Mouse (Mus musculus) embryonic facial prominence, embryonic 11.5 days (tissue): ENCODE results near the gene Plp1. TPM values are rescaled to one million over a fixed set of nuclear protein-coding genes. Genes with fewer than 3 reads are reported as not detected.
A peak's percentile ranks its signal among the peaks of the same experiment; 100 is the strongest.

Source experiments
- ATAC-seq: fragments of 200-750 bp; cut with Nextera tagmentation; replicated peaks from 2 replicates; pipeline ENCODE4 v1.8.0; 2017; ENCODE audit warnings: low read depth; ENCODE audit not compliant: insufficient number of reproducible peaks, low FRiP score, low TSS enrichment
- DNase-seq: peaks from one replicate; pipeline ENCODE4 v3.0.0-alpha.2; 2015; ENCODE audit warnings: low spot score
- H3K27ac ChIP-seq: fragments of 300-500 bp; sonication (generic); replicated peaks from 2 replicates; pipeline ENCODE4 v1.5.1; 2014; ENCODE audit warnings: mild to moderate bottlenecking, low read depth, low read length, control low read depth
- H3K27me3 ChIP-seq: fragments of 300-500 bp; sonication (generic); 2 replicates; pipeline ENCODE4 v1.6.1; 2014; ENCODE audit warnings: mild to moderate bottlenecking, low read length, moderate library complexity, mixed read lengths; ENCODE audit not compliant: control insufficient read depth, insufficient read depth
- H3K36me3 ChIP-seq: fragments of 300-500 bp; sonication (generic); replicated peaks from 2 replicates; pipeline ENCODE4 v1.6.1; 2014; ENCODE audit warnings: low read depth, mild to moderate bottlenecking, low read length, moderate library complexity, mixed read lengths; ENCODE audit not compliant: control insufficient read depth, insufficient read depth
- H3K4me1 ChIP-seq: fragments of 300-500 bp; sonication (generic); 2 replicates; pipeline ENCODE4 v1.6.1; 2014; ENCODE audit warnings: low read length, mixed read lengths; ENCODE audit not compliant: control insufficient read depth, insufficient read depth
- H3K4me2 ChIP-seq: fragments of 300-500 bp; sonication (generic); 2 replicates; pipeline ENCODE4 v1.6.1; 2014; ENCODE audit warnings: low read depth, mild to moderate bottlenecking, control low read depth, low read length, moderate library complexity
- H3K4me3 ChIP-seq: fragments of 300-500 bp; sonication (generic); 2 replicates; pipeline ENCODE4 v1.5.1; 2014; ENCODE audit warnings: low read depth, low read length, control low read depth
- H3K9ac ChIP-seq: fragments of 300-500 bp; sonication (generic); replicated peaks from 2 replicates; pipeline ENCODE4 v1.6.1; 2014; ENCODE audit warnings: mild to moderate bottlenecking, control low read depth, low read length
- H3K9me3 ChIP-seq: fragments of 300-500 bp; sonication (generic); replicated peaks from 2 replicates; pipeline ENCODE4 v1.6.1; 2016; ENCODE audit warnings: mild to moderate bottlenecking, low read length, inconsistent platforms, mixed read lengths; ENCODE audit not compliant: control insufficient read depth
- WGBS: fragments of 180-500 bp; shearing (Covaris S2); extraction: QIAGEN DNeasy Blood & Tissue Kit; methylation state at CpG from one replicate; pipeline ENCODE4 v1.1.7; 2014; 5-methylcytosine and 5-hydroxymethylcytosine counted together
- polyA plus RNA-seq: library from polyadenylated mRNA; unstranded; fragments of >200 nt; fragmentation: Nextera tagmentation; extraction: Ambion mirVana; gene quantifications from 2 replicates; pipeline ENCODE4 v1.2.1, GENCODE M21; 2014

Gene Plp1
- polyA plus RNA-seq: 15.8 and 16.0 TPM in 2 replicates

GRCm38 (mm10) chrX:136822371-136822770 is at the start of gene Plp1:
Plp1 (plus strand) TSS chrX:136822671.
- no peaks in the 10 kb centered on the region for H3K4me1 ChIP-seq

GRCm38 (mm10) chrX:136773035-136773434 is 49.4 kb upstream of the Plp1 start:
- Histone ChIP-seq H3K4me3 (no peak overlapping the region), H3K9me3 (no peaks in the 10 kb centered on the region), H3K27ac (no peak overlapping the region), H3K4me2 (no peak overlapping the region), H3K9ac (no peak overlapping the region), H3K4me1 (no peaks in the 10 kb centered on the region), H3K36me3 (no peaks in the 10 kb centered on the region), H3K27me3 (no peaks in the 10 kb centered on the region)
- ATAC-seq (no peak), DNase-seq (no peak)
- 81% methylated on average over 1 of the region's 1 CpGs for WGBS

More at GRCm38 (mm10) chrX:136822371-136822770, at the start of gene Plp1:
- Histone ChIP-seq H3K36me3 (no peaks in the 10 kb centered on the region), H3K9ac (no peak within 1 kb of the TSS), H3K27me3 (no peaks in the 10 kb centered on the region), H3K4me2 (no peak within 1 kb of the TSS), H3K27ac (no peak within 1 kb of the TSS), H3K9me3 (no peaks in the 10 kb centered on the region), H3K4me3 (no peak within 1 kb of the TSS)
- ATAC-seq (no peak), DNase-seq (no peak)
- WGBS: 38% methylated on average over 1 of the region's 1 CpGs

GRCm38 (mm10) chrX:136778046-136778445 is 44.4 kb upstream of the Plp1 start:
- H3K27me3 ChIP-seq: no peaks in the 10 kb centered on the region
- H3K4me3 ChIP-seq: no peak overlapping the region
- WGBS: 84% methylated on average over 3 of the region's 3 CpGs
- no peaks in the 10 kb centered on the region for H3K4me1 ChIP-seq
- H3K4me2 ChIP-seq: no peak overlapping the region
- ATAC-seq (no peak), DNase-seq (no peak)
- H3K9ac ChIP-seq: no peak overlapping the region
- no peaks in the 10 kb centered on the region; the same call in 1 of the 2 replicates for H3K36me3 ChIP-seq
- no peak overlapping the region for H3K27ac ChIP-seq
- no peaks in the 10 kb centered on the region for H3K9me3 ChIP-seq

GRCm38 (mm10) chrX:136779262-136779661 is 43.2 kb upstream of the Plp1 start:
- ATAC-seq (no peak), DNase-seq (no peak)
- Histone ChIP-seq H3K4me1 (no peaks in the 10 kb centered on the region), H3K4me3 (no peak overlapping the region), H3K27ac (no peak overlapping the region), H3K36me3 (no peaks in the 10 kb centered on the region; the same call in 1 of the 2 replicates), H3K9ac (no peak overlapping the region), H3K4me2 (no peak overlapping the region), H3K9me3 (no peaks in the 10 kb centered on the region), H3K27me3 (no peaks in the 10 kb centered on the region)
- 52% methylated on average over 2 of the region's 2 CpGs for WGBS

- Histone ChIP-seq H3K27ac (no peak within 1 kb of the TSS), H3K9ac (no peak within 1 kb of the TSS), H3K9me3 (no peaks in the 10 kb centered on the region), H3K4me3 (no peak within 1 kb of the TSS), H3K36me3 (no peaks in the 10 kb centered on the region; the same call in 1 of the 2 replicates), H3K27me3 (no peaks in the 10 kb centered on the region), H3K4me2 (no peak within 1 kb of the TSS), H3K4me1 (no peaks in the 10 kb centered on the region)
- WGBS: 86% methylated on average over 3 of the region's 3 CpGs
- no peak for ATAC-seq
- no peak for DNase-seq
Observed at GRCm38 (mm10) chrX:136780041-136780440, 42.4 kb upstream of the Plp1 start, which contains the start of gene Glra4. Glra4 (minus strand) TSS chrX:136780141.

- no peak overlapping the region for H3K4me2 ChIP-seq
- DNase-seq: no peak
- H3K27me3 ChIP-seq: no peaks in the 10 kb centered on the region
- ATAC-seq: no peak
- H3K4me3 ChIP-seq: no peak overlapping the region
- WGBS: 74% methylated on average over 4 of the region's 4 CpGs
- no peaks in the 10 kb centered on the region for H3K9me3 ChIP-seq
- no peak overlapping the region for H3K9ac ChIP-seq
- H3K4me1 ChIP-seq: no peaks in the 10 kb centered on the region
- no peaks in the 10 kb centered on the region for H3K36me3 ChIP-seq
- no peak overlapping the region for H3K27ac ChIP-seq
Observed at GRCm38 (mm10) chrX:136789446-136789845, 33.0 kb upstream of the Plp1 start.

- ATAC-seq (no peak), DNase-seq (peak; percentile 30)
- no peaks in the 10 kb centered on the region for H3K27me3 ChIP-seq
- no peak overlapping the region for H3K4me3 ChIP-seq
- H3K9me3 ChIP-seq: no peaks in the 10 kb centered on the region
- 23% methylated on average over 2 of the region's 2 CpGs for WGBS
- H3K27ac ChIP-seq: no peak overlapping the region
- no peaks in the 10 kb centered on the region for H3K4me1 ChIP-seq
- no peak overlapping the region for H3K4me2 ChIP-seq
- H3K36me3 ChIP-seq: no peaks in the 10 kb centered on the region
- H3K9ac ChIP-seq: no peak overlapping the region
Observed at GRCm38 (mm10) chrX:136797223-136797622, 25.2 kb upstream of the Plp1 start.

- no peak overlapping the region for H3K4me2 ChIP-seq
- no peak overlapping the region for H3K4me3 ChIP-seq
- WGBS: 89% methylated on average over 6 of the region's 6 CpGs
- H3K36me3 ChIP-seq: no peaks in the 10 kb centered on the region
- no peaks in the 10 kb centered on the region for H3K9me3 ChIP-seq
- no peak overlapping the region for H3K9ac ChIP-seq
- DNase-seq (no peak), ATAC-seq (no peak)
- no peaks in the 10 kb centered on the region for H3K4me1 ChIP-seq
- no peaks in the 10 kb centered on the region for H3K27me3 ChIP-seq
- no peak overlapping the region for H3K27ac ChIP-seq
Observed at GRCm38 (mm10) chrX:136819752-136820151, 2.7 kb upstream of the Plp1 start.
